Comparison of ENCODE assay signal across 8 mouse cellular contexts in genomic region chr4:45097198-45097872, GRCm38 (mm10). TPM values are rescaled to one million over a fixed set of nuclear protein-coding genes. Genes with fewer than 3 reads are reported as not detected.
DNase-seq lines count a peak whose midpoint lies in the region; ATAC-seq and TF ChIP-seq lines count a peak whose summit lies in the region.

No protein-coding gene starts in this region.

- no peak overlapping the region for H3K27ac ChIP-seq in forebrain, embryonic 13.5 days
- H3K27ac ChIP-seq in limb, embryonic 10.5 days = no peak overlapping the region
- no peak overlapping the region for H3K27ac ChIP-seq in neural tube, embryonic 15.5 days (replicated peaks)

- H3K4me3 ChIP-seq in forebrain, embryonic 13.5 days = no peak overlapping the region
- H3K4me3 ChIP-seq in limb, embryonic 10.5 days = no peak overlapping the region
- H3K4me3 ChIP-seq in neural tube, embryonic 15.5 days (replicated peaks) = no peak overlapping the region

- DNase-seq in ovary, postnatal 10 days (ENCODE audit: low spot score) = peak; percentile 35
- DNase-seq in ovary, adult 18-20 months (ENCODE audit: low spot score) = no peak
- peak; percentile 87 for DNase-seq in brain, embryonic 14.5 days (ENCODE audit: low read depth)
- peak; percentile 86 for DNase-seq in limb, embryonic 10.5 days (ENCODE audit: low spot score)
- DNase-seq in thymus, postnatal 0 days (ENCODE audit: low spot score) = peak; percentile 72

- H3K9ac ChIP-seq in forebrain, embryonic 13.5 days = no peak overlapping the region
- H3K9ac ChIP-seq in neural tube, embryonic 15.5 days (replicated peaks) = no peak overlapping the region

- TF ChIP-seq POLR2A in brain, embryonic 14.5 days (IDR thresholded peaks at IDR 0.05; ENCODE audit: borderline replicate concordance, extremely low read depth, insufficient read depth, insufficient read length, poor library complexity, severe bottlenecking) = no peak

- no peaks in the 10 kb centered on the region for H3K9me3 ChIP-seq in forebrain, embryonic 13.5 days (replicated peaks)
- no peaks in the 10 kb centered on the region for H3K9me3 ChIP-seq in limb, embryonic 10.5 days (replicated peaks)
- H3K9me3 ChIP-seq in neural tube, embryonic 15.5 days (replicated peaks) = no peaks in the 10 kb centered on the region

- no peaks in the 10 kb centered on the region for H3K27me3 ChIP-seq in forebrain, embryonic 13.5 days
- H3K27me3 ChIP-seq in limb, embryonic 10.5 days (ENCODE audit: low read depth, poor library complexity, severe bottlenecking) = no peaks in the 10 kb centered on the region
- no peaks in the 10 kb centered on the region for H3K27me3 ChIP-seq in neural tube, embryonic 15.5 days (replicated peaks)

- WGBS in forebrain, embryonic 13.5 days = 26% methylated on average over 7 of the region's 7 CpGs
- WGBS in limb, embryonic 10.5 days = 36% methylated on average over 7 of the region's 7 CpGs
- 22% methylated on average over 7 of the region's 7 CpGs for WGBS in neural tube, embryonic 15.5 days

- no peak overlapping the region for H3K4me2 ChIP-seq in forebrain, embryonic 13.5 days
- H3K4me2 ChIP-seq in neural tube, embryonic 15.5 days = no peak overlapping the region

- ATAC-seq in forebrain, embryonic 13.5 days = peak; percentile 50; the same call in 1 of the 2 replicates
- ATAC-seq in inflammation-experienced regulatory T-cells, adult 6 months = peak; percentile 85
- 0 out of 2 replicates have a peak, but pooled peaks have one; percentile 38 for ATAC-seq in neural tube, embryonic 15.5 days (ENCODE audit: low FRiP score)

- peak; percentile 94 for TF ChIP-seq CTCF in brain, embryonic 14.5 days (IDR thresholded peaks at IDR 0.05; ENCODE audit: borderline replicate concordance, extremely low read depth, insufficient read depth, insufficient read length)

- no peaks in the 10 kb centered on the region for H3K4me1 ChIP-seq in forebrain, embryonic 13.5 days
- no peaks in the 10 kb centered on the region for H3K4me1 ChIP-seq in limb, embryonic 10.5 days
- H3K4me1 ChIP-seq in neural tube, embryonic 15.5 days = no peaks in the 10 kb centered on the region

- peaks cover 9% of the 10 kb centered on the region; the same call in 1 of the 2 replicates for H3K36me3 ChIP-seq in forebrain, embryonic 13.5 days (ENCODE audit: poor library complexity, severe bottlenecking)
- peaks cover 12% of the 10 kb centered on the region for H3K36me3 ChIP-seq in limb, embryonic 10.5 days
- H3K36me3 ChIP-seq in neural tube, embryonic 15.5 days = peaks cover 21% of the 10 kb centered on the region

RNA-seq across cellular contexts. Expression of gene Tomm5, which starts 10.6 kb away (rescaled TPM):
- 112 and 144 TPM in 2 replicates for polyA plus RNA-seq in brain, embryonic 14.5 days (2012; rRNA removed)
- 173 and 181 TPM in 2 replicates for polyA plus RNA-seq in forebrain, embryonic 13.5 days (2015; fragmentation: Nextera tagmentation; extraction: Ambion mirVana)
- 100 to 1,000 TPM; 121 to 173 (median 149) TPM for polyA plus RNA-seq in inflammation-experienced regulatory T-cells, adult 6 months (2017; shearing (Covaris generic))
- polyA plus RNA-seq in limb, embryonic 10.5 days (2016; fragmentation: Nextera tagmentation; extraction: Ambion mirVana) = 210 and 265 TPM in 2 replicates
- polyA plus RNA-seq in neural tube, embryonic 15.5 days (2015; fragmentation: Nextera tagmentation; extraction: Ambion mirVana) = 173 and 206 TPM in 2 replicates
- 308 and 318 TPM in 2 replicates for polyA plus RNA-seq in thymus, postnatal 0 days (2015; fragmentation: Nextera tagmentation; extraction: Ambion mirVana)

RNA-seq across cellular contexts. Expression of gene Fbxo10, which starts 12.9 kb away (rescaled TPM):
- polyA plus RNA-seq in brain, embryonic 14.5 days (2012; rRNA removed) = 29.8 and 36.7 TPM in 2 replicates
- polyA plus RNA-seq in forebrain, embryonic 13.5 days (2015; fragmentation: Nextera tagmentation; extraction: Ambion mirVana) = 14.2 and 16.4 TPM in 2 replicates
- polyA plus RNA-seq in inflammation-experienced regulatory T-cells, adult 6 months (2017; shearing (Covaris generic)) = 1 to 10 TPM in 1 of 3 experiments, under 1 TPM in 2; 0.24 to 1.3 (median 0.80) TPM
- 13.7 and 17.9 TPM in 2 replicates for polyA plus RNA-seq in limb, embryonic 10.5 days (2016; fragmentation: Nextera tagmentation; extraction: Ambion mirVana)
- polyA plus RNA-seq in neural tube, embryonic 15.5 days (2015; fragmentation: Nextera tagmentation; extraction: Ambion mirVana) = 17.3 and 19.2 TPM in 2 replicates
- 7.4 and 9.2 TPM in 2 replicates for polyA plus RNA-seq in thymus, postnatal 0 days (2015; fragmentation: Nextera tagmentation; extraction: Ambion mirVana)
